Mouse (Mus musculus) liver, embryonic 11.5 days (tissue): ENCODE measurements around the gene Gm3417. TPM values are rescaled to one million over a fixed set of nuclear protein-coding genes. Genes with fewer than 3 reads are reported as not detected.
"Not testable (repeated sequence)": the region's sequence is repeated elsewhere in the genome, so short reads cannot be mapped to it uniquely, and the experiment has no call there.

Experiments
- ATAC-seq: fragments of 200-750 bp; cut with Nextera tagmentation; replicated peaks from 2 replicates; pipeline ENCODE4 v1.8.0; 2017; ENCODE audit warnings: moderate number of reproducible peaks, mild to moderate bottlenecking, moderate TSS enrichment, moderate library complexity; ENCODE audit not compliant: low FRiP score
- DNase-seq: peaks from one replicate; pipeline ENCODE4 v3.0.0-alpha.2; 2017; ENCODE audit warnings: low spot score
- H3K27ac ChIP-seq: fragments of 300-500 bp; sonication (generic); 2 replicates; pipeline ENCODE4 v1.5.1; 2014; ENCODE audit warnings: mild to moderate bottlenecking, low read depth, low read length, control low read depth
- H3K27me3 ChIP-seq: fragments of 300-500 bp; sonication (generic); replicated peaks from 2 replicates; pipeline ENCODE4 v1.6.1; 2014; ENCODE audit warnings: low read length, mixed read lengths; ENCODE audit not compliant: control insufficient read depth, insufficient read depth
- H3K36me3 ChIP-seq: fragments of 300-500 bp; sonication (generic); 2 replicates; pipeline ENCODE4 v1.6.1; 2014; ENCODE audit warnings: mild to moderate bottlenecking, low read length, moderate library complexity, mixed read lengths; ENCODE audit not compliant: control insufficient read depth, insufficient read depth
- H3K4me1 ChIP-seq: fragments of 300-500 bp; sonication (generic); replicated peaks from 2 replicates; pipeline ENCODE4 v1.6.1; 2014; ENCODE audit warnings: low read length, mixed read lengths; ENCODE audit not compliant: control insufficient read depth, insufficient read depth
- H3K4me2 ChIP-seq: fragments of 300-500 bp; sonication (generic); 2 replicates; pipeline ENCODE4 v1.6.1; 2014; ENCODE audit warnings: mild to moderate bottlenecking, control low read depth, moderate library complexity
- H3K4me3 ChIP-seq: fragments of 300-500 bp; sonication (generic); 2 replicates; pipeline ENCODE4 v1.5.1; 2014; ENCODE audit warnings: low read depth, low read length, control low read depth
- H3K9ac ChIP-seq: fragments of 300-500 bp; sonication (generic); 2 replicates; pipeline ENCODE4 v1.6.1; 2014; ENCODE audit warnings: low read depth, low read length, control low read depth
- H3K9me3 ChIP-seq: fragments of 300-500 bp; sonication (generic); 2 replicates; pipeline ENCODE4 v1.6.1; 2016; ENCODE audit warnings: low read length, inconsistent platforms, mixed read lengths; ENCODE audit not compliant: control insufficient read depth
- WGBS: fragments of 180-500 bp; shearing (Covaris S2); extraction: QIAGEN DNeasy Blood & Tissue Kit; methylation state at CpG from one replicate; pipeline ENCODE4 v1.1.7; 2014; 5-methylcytosine and 5-hydroxymethylcytosine counted together
- polyA plus RNA-seq: library from polyadenylated mRNA; unstranded; fragments of >200 nt; fragmentation: Nextera tagmentation; extraction: Ambion mirVana; gene quantifications from 2 replicates; pipeline ENCODE4 v1.2.1, GENCODE M21; 2014

Gene Gm3417
- polyA plus RNA-seq, 1 experiment from 2014 or later = 2.6 TPM

- not testable (repeated sequence) for H3K9me3 ChIP-seq, H3K4me3 ChIP-seq, H3K27me3 ChIP-seq, H3K36me3 ChIP-seq, H3K9ac ChIP-seq, DNase-seq, ATAC-seq, H3K4me1 ChIP-seq, H3K27ac ChIP-seq, H3K4me2 ChIP-seq
- WGBS = no CpG with 5 or more reads among the region's 5 CpGs
Measured at GRCm38 (mm10) chr17:14994140-14994539, 15.6 kb upstream of the Gm3417 start.

GRCm38 (mm10) chr17:14993139-14993832, 14.7 kb upstream of the Gm3417 start:
- not testable (repeated sequence) for H3K27me3 ChIP-seq, H3K4me2 ChIP-seq, H3K9ac ChIP-seq, H3K36me3 ChIP-seq, DNase-seq, H3K9me3 ChIP-seq, H3K27ac ChIP-seq, H3K4me1 ChIP-seq, H3K4me3 ChIP-seq
- ATAC-seq = peak; percentile 73
- no CpG with 5 or more reads among the region's 47 CpGs for WGBS

- peak; percentile 72 for ATAC-seq
- not testable (repeated sequence) for H3K9ac ChIP-seq, H3K36me3 ChIP-seq, H3K9me3 ChIP-seq, H3K27ac ChIP-seq, H3K27me3 ChIP-seq, DNase-seq, H3K4me1 ChIP-seq, H3K4me3 ChIP-seq, H3K4me2 ChIP-seq
- WGBS = no CpG with 5 or more reads among the region's 98 CpGs
Measured at GRCm38 (mm10) chr17:14992522-14993138, 14.0 kb upstream of the Gm3417 start.

- H3K9ac ChIP-seq, DNase-seq, H3K27me3 ChIP-seq, H3K4me2 ChIP-seq, H3K27ac ChIP-seq, H3K4me3 ChIP-seq, H3K36me3 ChIP-seq, H3K4me1 ChIP-seq, ATAC-seq, H3K9me3 ChIP-seq: not testable (repeated sequence)
- 82% methylated on average over 4 of the region's 5 CpGs for WGBS
Measured at GRCm38 (mm10) chr17:14990116-14990702, 11.6 kb upstream of the Gm3417 start.

- peak; percentile 64 for ATAC-seq
- H3K4me1 ChIP-seq, H3K4me3 ChIP-seq, DNase-seq, H3K27ac ChIP-seq, H3K27me3 ChIP-seq, H3K36me3 ChIP-seq, H3K9me3 ChIP-seq, H3K9ac ChIP-seq, H3K4me2 ChIP-seq: not testable (repeated sequence)
- WGBS = 7% methylated on average over 4 of the region's 7 CpGs
Measured at GRCm38 (mm10) chr17:14977718-14978361, 750 bp downstream of the Gm3417 start.

GRCm38 (mm10) chr17:14968373-14968913, 10.1 kb downstream of the Gm3417 start:
- H3K9me3 ChIP-seq, H3K27ac ChIP-seq: not testable (repeated sequence)
- peak; percentile 87 for ATAC-seq

GRCm38 (mm10) chr17:14961557-14962154, 16.9 kb downstream of the Gm3417 start:
- H3K4me1 ChIP-seq = peaks cover 19% of the 10 kb centered on the region
- not testable (repeated sequence) for H3K9ac ChIP-seq, H3K4me3 ChIP-seq, H3K27me3 ChIP-seq, H3K36me3 ChIP-seq, H3K27ac ChIP-seq, H3K4me2 ChIP-seq, H3K9me3 ChIP-seq, DNase-seq
- peak; percentile 78 for ATAC-seq
- WGBS = no CpG with 5 or more reads among the region's 44 CpGs

More at GRCm38 (mm10) chr17:14968373-14968913, 10.1 kb downstream of the Gm3417 start:
- not testable (repeated sequence) for DNase-seq, H3K4me1 ChIP-seq, H3K27me3 ChIP-seq, H3K4me2 ChIP-seq, H3K9ac ChIP-seq, H3K4me3 ChIP-seq, H3K36me3 ChIP-seq
- WGBS = no CpG with 5 or more reads among the region's 6 CpGs

- under 1% methylated on average over 44 of the region's 100 CpGs for WGBS
- H3K4me3 ChIP-seq = peak within 1 kb of the TSS; percentile 76
Measured at GRCm38 (mm10) chr17:14960951-14961556, 17.5 kb downstream of the Gm3417 start, which contains the start of gene Phf10. Gene Phf10 (minus strand): TSS chr17:14961273.

More at GRCm38 (mm10) chr17:14960951-14961556, 17.5 kb downstream of the Gm3417 start, which contains the start of gene Phf10:
- peak within 1 kb of the TSS; percentile 82 for H3K4me2 ChIP-seq
- H3K9me3 ChIP-seq, H3K27me3 ChIP-seq, H3K36me3 ChIP-seq: not testable (repeated sequence)
- peak; percentile 65 for ATAC-seq
- H3K9ac ChIP-seq = peak within 1 kb of the TSS; percentile 88
- peak; percentile 52 for DNase-seq
- H3K4me1 ChIP-seq = peaks cover 19% of the 10 kb centered on the region
- peak within 1 kb of the TSS; percentile 82 for H3K27ac ChIP-seq
